Mouse (Mus musculus): ENCODE data around the gene Cpeb4. TPM values are rescaled to one million over a fixed set of nuclear protein-coding genes. Genes with fewer than 3 reads are reported as not detected.

Cpeb4 gene
- polyA plus RNA-seq, 1 experiment from 2014 or later = 11.3 TPM

DNA sequence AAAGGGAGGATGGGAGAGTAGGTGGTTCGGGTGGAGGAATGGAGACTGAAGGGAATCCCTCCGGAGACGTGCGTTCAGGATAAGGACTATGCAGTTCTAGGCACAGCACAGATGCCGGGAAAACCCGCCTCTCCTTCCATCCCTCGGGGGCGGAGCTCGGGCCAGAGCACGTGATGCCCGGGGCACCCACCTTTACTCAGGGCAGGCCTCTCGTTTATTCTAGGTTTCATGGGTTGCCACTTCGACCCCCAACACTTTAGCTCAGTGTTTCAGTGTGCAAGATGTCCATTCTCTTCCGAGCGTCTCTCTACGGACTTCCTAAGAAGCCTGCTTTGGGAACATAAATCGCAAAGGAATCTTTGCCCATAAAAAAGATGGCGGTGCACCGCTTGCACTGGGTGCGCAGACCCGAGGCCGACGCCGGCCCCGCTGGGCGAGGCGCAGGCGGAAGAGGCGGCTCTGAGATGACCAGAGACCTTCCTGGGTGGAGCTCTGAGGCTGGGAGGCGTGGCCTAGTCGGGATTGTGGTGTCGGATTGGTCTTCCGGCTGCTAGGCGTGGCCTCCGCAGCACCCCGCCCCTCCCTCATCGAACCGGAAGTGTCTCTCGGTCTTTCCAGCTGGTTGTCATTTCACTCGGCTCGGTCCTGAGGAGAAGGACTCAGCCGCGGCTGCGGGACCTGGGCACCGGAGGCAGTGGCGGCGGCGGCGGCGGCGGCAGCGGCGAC is 1.6 kb upstream of the Cpeb4 start:
- H3K9ac ChIP-seq (ENCODE audit: low read depth, low read length) = peak overlapping the region; percentile 77
- no peaks in the 10 kb centered on the region for H3K4me1 ChIP-seq (replicated peaks; ENCODE audit: control insufficient read depth, insufficient read depth, low read length)
- no peaks in the 10 kb centered on the region for H3K36me3 ChIP-seq (ENCODE audit: control insufficient read depth, insufficient read depth)
- peak; percentile 100 for ATAC-seq
- no peaks in the 10 kb centered on the region for H3K9me3 ChIP-seq (ENCODE audit: control insufficient read depth)
- H3K4me3 ChIP-seq (ENCODE audit: low read depth, low read length) = peak overlapping the region; percentile 78
- no peaks in the 10 kb centered on the region for H3K27me3 ChIP-seq (replicated peaks; ENCODE audit: control insufficient read depth, insufficient read depth, low read length)
- peak overlapping the region; percentile 85 for H3K27ac ChIP-seq (ENCODE audit: low read depth, low read length)
- peak overlapping the region; percentile 77 for H3K4me2 ChIP-seq (replicated peaks; ENCODE audit: low read depth)
- TF ChIP-seq CTCF (IDR thresholded peaks at IDR 0.05; ENCODE audit: low read depth) = no peak
- WGBS = under 1% methylated on average over 53 of the region's 53 CpGs

DNA sequence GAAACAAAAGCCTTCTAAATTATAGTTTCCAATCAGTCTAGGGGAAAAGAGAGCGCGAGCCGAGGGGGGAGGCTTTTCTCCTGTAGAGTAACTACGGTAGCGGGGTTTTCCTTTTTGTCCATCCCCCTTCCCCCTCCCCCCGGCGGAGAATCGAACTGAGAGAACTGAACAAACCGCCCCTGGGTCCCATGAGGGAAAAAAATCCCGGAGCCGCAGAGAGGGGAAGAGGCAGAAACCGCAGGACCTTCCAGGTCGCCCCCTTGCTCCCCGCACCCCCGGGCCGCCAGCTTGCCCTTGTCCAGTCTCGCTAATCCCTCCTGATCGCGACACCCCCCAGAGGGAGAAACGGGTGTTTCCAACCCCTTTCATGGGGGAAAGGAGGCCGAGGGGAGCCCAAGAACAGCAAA is 873 bp upstream of the Cpeb4 start:
- H3K9me3 ChIP-seq (ENCODE audit: control insufficient read depth) = no peaks in the 10 kb centered on the region
- peak overlapping the region; percentile 85 for H3K27ac ChIP-seq (ENCODE audit: low read depth, low read length)
- H3K36me3 ChIP-seq (ENCODE audit: control insufficient read depth, insufficient read depth) = no peaks in the 10 kb centered on the region
- 0 out of 2 replicates have a peak, but pooled peaks have one; percentile 34 for TF ChIP-seq CTCF (IDR thresholded peaks at IDR 0.05; ENCODE audit: low read depth)
- H3K4me2 ChIP-seq (replicated peaks; ENCODE audit: low read depth) = peak overlapping the region; percentile 77
- H3K27me3 ChIP-seq (replicated peaks; ENCODE audit: control insufficient read depth, insufficient read depth, low read length) = no peaks in the 10 kb centered on the region
- H3K9ac ChIP-seq (ENCODE audit: low read depth, low read length) = peak overlapping the region; percentile 77
- H3K4me1 ChIP-seq (replicated peaks; ENCODE audit: control insufficient read depth, insufficient read depth, low read length) = no peaks in the 10 kb centered on the region
- WGBS = under 1% methylated on average over 20 of the region's 21 CpGs
- ATAC-seq = no peak
- peak overlapping the region; percentile 78 for H3K4me3 ChIP-seq (ENCODE audit: low read depth, low read length)

DNA sequence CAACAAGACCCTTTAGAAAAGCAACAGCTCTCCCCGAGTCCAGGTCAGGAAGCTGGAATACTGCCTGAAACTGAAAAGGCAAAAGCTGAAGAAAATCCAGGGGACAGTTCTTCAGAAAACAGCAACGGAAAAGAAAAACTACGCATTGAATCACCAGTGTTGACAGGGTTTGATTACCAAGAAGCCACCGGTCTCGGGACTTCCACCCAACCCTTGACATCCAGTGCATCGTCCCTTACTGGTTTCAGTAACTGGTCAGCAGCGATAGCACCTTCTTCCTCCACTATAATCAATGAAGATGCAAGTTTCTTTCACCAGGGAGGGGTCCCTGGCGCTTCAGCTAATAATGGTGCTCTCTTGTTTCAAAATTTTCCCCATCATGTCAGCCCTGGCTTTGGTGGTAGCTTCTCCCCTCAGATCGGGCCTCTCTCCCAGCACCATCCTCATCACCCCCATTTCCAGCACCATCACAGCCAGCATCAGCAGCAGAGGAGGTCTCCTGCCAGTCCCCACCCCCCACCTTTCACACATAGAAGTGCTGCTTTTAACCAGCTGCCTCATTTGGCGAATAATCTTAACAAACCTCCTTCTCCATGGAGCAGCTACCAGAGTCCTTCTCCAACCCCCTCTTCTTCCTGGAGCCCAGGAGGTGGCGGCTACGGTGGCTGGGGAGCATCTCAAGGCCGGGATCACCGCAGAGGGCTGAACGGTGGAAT is 693 bp downstream of the Cpeb4 start:
- TF ChIP-seq CTCF (IDR thresholded peaks at IDR 0.05; ENCODE audit: low read depth) = no peak
- no peaks in the 10 kb centered on the region for H3K4me1 ChIP-seq (replicated peaks; ENCODE audit: control insufficient read depth, insufficient read depth, low read length)
- no peaks in the 10 kb centered on the region for H3K9me3 ChIP-seq (ENCODE audit: control insufficient read depth)
- no peaks in the 10 kb centered on the region for H3K36me3 ChIP-seq (ENCODE audit: control insufficient read depth, insufficient read depth)
- H3K9ac ChIP-seq (ENCODE audit: low read depth, low read length) = peak overlapping the region; percentile 58
- H3K27ac ChIP-seq (ENCODE audit: low read depth, low read length) = peak overlapping the region; percentile 28; the same call in 1 of the 2 replicates
- 47% methylated on average over 15 of the region's 15 CpGs for WGBS
- H3K27me3 ChIP-seq (replicated peaks; ENCODE audit: control insufficient read depth, insufficient read depth, low read length) = no peaks in the 10 kb centered on the region
- ATAC-seq = no peak
- peak overlapping the region; percentile 78 for H3K4me3 ChIP-seq (ENCODE audit: low read depth, low read length)
- H3K4me2 ChIP-seq (replicated peaks; ENCODE audit: low read depth) = peak overlapping the region; percentile 77

DNA sequence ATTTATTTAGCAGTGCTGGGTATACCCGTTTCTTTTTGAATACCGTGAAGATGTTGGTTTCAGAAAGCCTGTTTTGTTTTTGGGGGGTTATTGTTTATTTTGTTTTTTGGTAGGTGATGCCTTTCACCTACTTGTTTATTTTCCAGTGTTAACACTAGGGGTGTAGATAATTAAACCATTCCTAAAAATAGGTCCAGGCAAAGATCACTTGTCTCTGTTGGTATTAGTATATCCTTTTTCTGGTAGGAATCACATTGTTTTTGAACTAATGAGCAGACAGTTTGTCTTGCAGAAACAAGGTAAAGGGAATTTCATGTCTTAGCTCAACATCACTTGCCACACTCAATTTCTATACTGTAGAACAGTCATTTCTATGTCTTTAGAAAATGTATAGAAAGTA is 2.1 kb downstream of the Cpeb4 start:
- Histone ChIP-seq H3K27me3 (replicated peaks; ENCODE audit: control insufficient read depth, insufficient read depth, low read length) (no peaks in the 10 kb centered on the region), H3K4me2 (replicated peaks; ENCODE audit: low read depth) (peak overlapping the region; percentile 77), H3K9ac (ENCODE audit: low read depth, low read length) (no peak overlapping the region), H3K27ac (ENCODE audit: low read depth, low read length) (no peak overlapping the region), H3K36me3 (ENCODE audit: control insufficient read depth, insufficient read depth) (no peaks in the 10 kb centered on the region), H3K4me3 (ENCODE audit: low read depth, low read length) (peak overlapping the region; percentile 78), H3K4me1 (replicated peaks; ENCODE audit: control insufficient read depth, insufficient read depth, low read length) (no peaks in the 10 kb centered on the region), H3K9me3 (ENCODE audit: control insufficient read depth) (no peaks in the 10 kb centered on the region)
- no peak for TF ChIP-seq CTCF (IDR thresholded peaks at IDR 0.05; ENCODE audit: low read depth)
- ATAC-seq = no peak
- WGBS = 63% methylated on average over 2 of the region's 2 CpGs

DNA sequence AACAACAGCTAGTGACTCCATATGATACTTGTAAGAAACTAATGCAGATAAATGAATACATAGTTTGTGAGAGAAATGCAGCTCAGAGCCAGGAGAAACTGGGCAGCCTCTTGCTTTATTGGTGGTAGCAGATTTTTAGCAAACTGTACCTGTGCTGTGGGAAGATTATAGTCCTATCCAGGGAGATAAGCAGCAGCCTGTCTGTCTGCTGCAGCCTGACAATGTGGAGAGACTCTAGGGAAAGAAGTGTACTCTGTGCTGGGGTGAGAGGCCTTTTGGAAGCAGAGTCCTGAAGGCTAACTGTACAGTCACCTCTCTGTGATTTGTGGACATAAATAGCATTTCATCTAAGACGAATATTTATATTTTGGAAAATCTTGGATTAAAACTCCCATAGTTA is 11.7 kb downstream of the Cpeb4 start:
- no peaks in the 10 kb centered on the region for H3K36me3 ChIP-seq (ENCODE audit: control insufficient read depth, insufficient read depth)
- no peak for ATAC-seq
- H3K27ac ChIP-seq (ENCODE audit: low read depth, low read length) = no peak overlapping the region
- no peak overlapping the region for H3K4me2 ChIP-seq (replicated peaks; ENCODE audit: low read depth)
- no peaks in the 10 kb centered on the region for H3K9me3 ChIP-seq (ENCODE audit: control insufficient read depth)
- no peak overlapping the region for H3K4me3 ChIP-seq (ENCODE audit: low read depth, low read length)
- H3K9ac ChIP-seq (ENCODE audit: low read depth, low read length) = no peak overlapping the region
- WGBS = 87% methylated on average over 1 of the region's 1 CpGs
- no peaks in the 10 kb centered on the region for H3K4me1 ChIP-seq (replicated peaks; ENCODE audit: control insufficient read depth, insufficient read depth, low read length)
- H3K27me3 ChIP-seq (replicated peaks; ENCODE audit: control insufficient read depth, insufficient read depth, low read length) = no peaks in the 10 kb centered on the region
- TF ChIP-seq CTCF (IDR thresholded peaks at IDR 0.05; ENCODE audit: low read depth) = no peak

DNA sequence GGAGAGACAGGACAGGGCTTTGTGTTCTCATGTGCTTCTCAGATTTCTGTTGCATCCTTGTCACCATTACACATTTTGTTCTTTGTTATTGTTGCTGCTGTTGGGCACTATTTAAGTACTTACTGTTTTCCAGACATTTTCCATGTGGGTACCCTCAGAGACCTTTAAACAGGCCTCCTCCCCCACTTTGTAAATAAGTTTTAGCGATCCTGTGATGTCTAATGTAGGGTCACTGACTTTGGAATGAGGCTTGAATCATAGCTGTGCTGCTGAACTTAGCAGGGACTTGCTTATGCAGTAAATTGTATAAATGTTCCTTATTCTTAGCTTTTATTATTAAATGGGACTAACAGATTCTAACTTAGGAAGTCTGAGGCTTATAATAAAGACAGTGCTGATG is 13.8 kb downstream of the Cpeb4 start:
- Histone ChIP-seq H3K9ac (ENCODE audit: low read depth, low read length) (no peak overlapping the region), H3K36me3 (ENCODE audit: control insufficient read depth, insufficient read depth) (no peaks in the 10 kb centered on the region)
- no peak for ATAC-seq

More for the DNA sequence above, 13.8 kb downstream of the Cpeb4 start:
- WGBS = 36% methylated on average over 1 of the region's 1 CpGs
- H3K4me2 ChIP-seq (replicated peaks; ENCODE audit: low read depth) = no peak overlapping the region
- H3K27ac ChIP-seq (ENCODE audit: low read depth, low read length) = no peak overlapping the region
- no peak overlapping the region for H3K4me3 ChIP-seq (ENCODE audit: low read depth, low read length)
- no peaks in the 10 kb centered on the region for H3K27me3 ChIP-seq (replicated peaks; ENCODE audit: control insufficient read depth, insufficient read depth, low read length)
- no peaks in the 10 kb centered on the region for H3K4me1 ChIP-seq (replicated peaks; ENCODE audit: control insufficient read depth, insufficient read depth, low read length)
- H3K9me3 ChIP-seq (ENCODE audit: control insufficient read depth) = no peaks in the 10 kb centered on the region
- TF ChIP-seq CTCF (IDR thresholded peaks at IDR 0.05; ENCODE audit: low read depth) = no peak

Data from intestine, postnatal 0 days (tissue).